Mouse (Mus musculus) bone marrow, adult 2 months (tissue): Measurements from ENCODE around the gene Robo1. TPM values are rescaled to one million over a fixed set of nuclear protein-coding genes. Genes with fewer than 3 reads are reported as not detected.

Experiments used
- H3K27ac ChIP-seq: fragments of 200-500 bp; 2 replicates; pipeline ENCODE4 v1.5.1; 2012; ENCODE audit warnings: low read depth, mild to moderate bottlenecking, control low read depth, inconsistent platforms, low read length; ENCODE audit not compliant: control insufficient read depth, poor library complexity, insufficient read depth
- H3K4me1 ChIP-seq: fragments of 200-500 bp; 2 replicates; pipeline ENCODE4 v1.6.1; 2011; ENCODE audit warnings: low read length; ENCODE audit not compliant: control insufficient read depth, insufficient read depth
- H3K4me3 ChIP-seq: fragments of 200-500 bp; replicated peaks from 2 replicates; pipeline ENCODE3; 2011; ENCODE audit warnings: mild to moderate bottlenecking, low read depth, low read length, control low read depth; ENCODE audit not compliant: control insufficient read depth
- CTCF ChIP-seq: fragments of 200-500 bp; IDR thresholded peaks from 2 replicates; pipeline ENCODE4 v1.5.1; 2011; ENCODE audit warnings: low read length, control low read depth; ENCODE audit not compliant: control insufficient read depth, insufficient read depth
- POLR2A ChIP-seq: fragments of 200-500 bp; IDR thresholded peaks from 2 replicates; pipeline ENCODE4 v1.6.1; 2011; ENCODE audit warnings: low read depth, mild to moderate bottlenecking, control low read depth, low read length, borderline replicate concordance; ENCODE audit not compliant: control insufficient read depth
- WGBS: fragments of 180-500 bp; shearing (Covaris S2); methylation state at CpG from one replicate; pipeline ENCODE4 v1.1.7; 2018; 5-methylcytosine and 5-hydroxymethylcytosine counted together
- polyA plus RNA-seq: library from polyadenylated mRNA; stranded (reverse); fragments of >200 nt; gene quantifications from 2 replicates; pipeline ENCODE4 v1.2.4, GENCODE M21; 2011; ENCODE audit warnings: low replicate concordance; ENCODE audit not compliant: missing spikeins, insufficient read depth, insufficient read length

Gene Robo1
- 3.8 and 9.0 TPM in 2 replicates for polyA plus RNA-seq

DNA sequence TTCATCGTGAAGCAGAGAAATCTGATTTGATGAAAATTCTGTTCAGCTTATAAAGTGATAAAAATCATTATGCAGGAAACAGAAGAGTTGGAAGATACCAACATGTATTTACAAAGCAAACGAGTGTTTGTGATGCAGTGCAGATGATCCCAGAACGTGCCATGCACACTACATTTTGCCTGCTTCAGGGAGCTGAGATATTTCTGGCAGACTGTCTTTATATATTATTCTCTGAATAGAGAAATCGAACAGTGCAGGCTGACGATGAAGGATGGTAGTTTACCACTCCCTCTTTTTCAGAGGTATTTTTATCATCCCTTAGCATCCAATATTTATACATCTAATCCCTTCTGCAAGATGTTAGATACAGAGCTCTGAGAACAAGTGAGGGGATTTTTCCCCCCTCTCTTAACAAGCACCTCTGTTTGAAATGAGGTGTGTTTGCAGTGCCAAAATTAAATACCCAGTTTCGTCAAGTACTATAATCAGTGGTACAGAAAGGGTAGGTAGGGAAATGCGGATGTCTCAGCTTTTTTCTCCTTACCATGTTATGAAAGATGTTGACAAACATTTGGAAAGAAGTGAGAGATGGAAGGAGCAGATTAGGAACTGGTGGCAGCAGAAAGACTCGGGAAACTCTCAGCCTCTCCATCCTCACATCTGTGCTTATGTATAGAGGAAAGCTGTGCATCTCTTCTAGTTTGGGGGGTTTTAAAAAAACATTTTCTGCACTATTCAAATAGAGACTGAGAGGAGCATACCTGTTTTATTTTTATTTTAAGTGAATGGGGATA lies at the start of gene Robo1:
TSS of gene Robo1 (plus strand) at position 770 of the 794 bp plus-strand sequence.
- no peak within 1 kb of the TSS for H3K27ac ChIP-seq
- WGBS: 70% methylated on average over 8 of the region's 8 CpGs
- H3K4me3 ChIP-seq: no peak within 1 kb of the TSS
- TF ChIP-seq POLR2A: no peak
- no peak for TF ChIP-seq CTCF
- H3K4me1 ChIP-seq: no peaks in the 10 kb centered on the region

GRCm38 (mm10) chr16:72267839-72268238 lies 40.3 kb upstream of the Robo1 start:
- 75% methylated on average over 10 of the region's 10 CpGs for WGBS
- no peak overlapping the region for H3K4me3 ChIP-seq
- TF ChIP-seq POLR2A: no peak
- TF ChIP-seq CTCF: no peak
- no peak overlapping the region for H3K27ac ChIP-seq
- H3K4me1 ChIP-seq: no peaks in the 10 kb centered on the region

DNA sequence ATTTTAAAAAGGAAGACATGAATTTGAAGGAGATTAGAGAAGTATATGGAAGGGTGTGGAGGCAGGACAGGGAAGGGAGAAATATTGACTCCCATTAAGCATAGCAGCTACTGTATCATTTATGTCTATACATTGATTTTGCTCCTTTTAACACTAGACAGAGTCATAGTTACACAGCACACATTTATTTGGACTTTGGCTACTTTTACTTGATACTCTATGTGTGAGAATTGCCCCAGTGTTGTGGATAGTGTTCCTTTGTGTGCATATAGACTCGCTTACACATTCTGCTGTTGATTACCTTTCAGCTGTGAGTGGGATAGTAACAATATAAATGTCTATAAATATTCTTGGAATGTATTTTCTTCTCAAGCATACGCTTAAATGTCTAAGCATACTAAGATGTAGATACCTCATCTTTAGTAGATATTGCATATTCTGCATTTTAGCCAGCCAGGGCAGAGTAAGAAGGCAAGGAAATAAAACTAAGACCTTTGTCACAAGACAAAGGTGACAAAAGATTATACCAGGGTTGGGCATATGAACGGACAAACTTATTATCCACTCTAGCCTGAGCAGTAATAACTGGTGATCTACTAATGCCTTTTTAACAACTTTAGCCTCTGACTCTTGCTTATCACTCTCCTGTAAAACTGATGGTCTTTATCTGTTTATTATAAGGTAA lies 31.6 kb upstream of the Robo1 start:
- no peak overlapping the region for H3K4me3 ChIP-seq
- 74% methylated on average over 3 of the region's 3 CpGs for WGBS
- TF ChIP-seq CTCF: no peak
- TF ChIP-seq POLR2A: no peak
- H3K4me1 ChIP-seq: no peaks in the 10 kb centered on the region
- no peak overlapping the region for H3K27ac ChIP-seq

DNA sequence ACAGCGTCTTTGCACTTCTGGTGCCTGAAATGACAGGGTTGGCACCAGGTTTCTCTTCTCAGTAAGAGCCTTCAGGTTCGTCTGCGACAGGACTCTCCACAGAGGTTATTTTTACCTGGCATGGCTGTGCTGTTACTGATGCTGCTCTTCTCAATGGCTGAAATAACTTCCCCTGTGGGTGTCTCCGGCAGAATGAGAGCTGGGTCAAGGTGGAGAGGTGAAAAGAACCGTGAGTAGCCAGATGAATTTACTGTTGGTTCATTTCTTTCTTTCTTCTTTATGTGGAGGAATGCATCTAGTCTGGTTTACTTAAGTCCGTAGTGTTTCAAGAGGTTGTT lies 194 bp downstream of the Robo1 start:
- 71% methylated on average over 6 of the region's 6 CpGs for WGBS
- no peak for TF ChIP-seq POLR2A
- no peak for TF ChIP-seq CTCF
- Histone ChIP-seq H3K4me1 (no peaks in the 10 kb centered on the region), H3K4me3 (no peak overlapping the region), H3K27ac (no peak overlapping the region)

DNA sequence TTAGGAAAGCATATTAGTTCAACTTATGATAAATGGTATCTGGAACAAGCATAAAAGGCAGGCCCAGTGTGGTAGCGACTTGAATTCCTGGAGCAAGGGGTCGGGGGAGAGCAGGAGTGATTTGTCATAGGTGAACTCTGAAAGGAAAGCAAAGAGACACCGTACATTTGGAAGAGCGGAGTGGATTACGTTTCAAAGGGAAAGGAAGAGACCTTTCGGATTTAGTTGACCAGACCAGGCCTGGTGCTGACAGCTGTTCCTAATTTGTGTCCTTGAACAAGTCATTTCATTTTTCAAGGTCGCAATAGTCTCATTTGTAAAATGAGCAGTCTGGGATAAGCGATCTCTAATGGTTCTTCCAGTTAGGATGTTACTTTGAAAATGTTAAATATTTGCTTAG lies 19.2 kb downstream of the Robo1 start:
- H3K27ac ChIP-seq: no peak overlapping the region
- WGBS: 80% methylated on average over 8 of the region's 8 CpGs
- no peak for TF ChIP-seq CTCF
- TF ChIP-seq POLR2A: no peak
- H3K4me1 ChIP-seq: no peaks in the 10 kb centered on the region
- no peak overlapping the region for H3K4me3 ChIP-seq

DNA sequence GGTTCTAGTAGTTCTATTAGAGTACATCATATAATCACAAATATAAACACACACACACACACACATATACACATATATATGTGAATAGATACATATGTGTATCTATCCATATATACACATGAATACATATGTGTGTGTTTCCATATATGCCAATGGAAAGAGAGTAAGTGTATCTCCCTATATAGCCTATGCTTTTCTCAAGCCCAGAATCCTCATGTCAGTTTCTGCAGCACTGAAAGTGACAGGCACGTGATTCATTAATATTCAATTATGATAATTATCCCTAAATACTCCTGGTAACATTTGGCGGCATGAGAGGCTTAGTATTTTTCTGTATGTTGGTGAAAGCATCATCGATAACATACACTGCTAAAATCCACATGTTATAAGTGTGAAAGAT lies 20.5 kb downstream of the Robo1 start:
- H3K4me3 ChIP-seq: no peak overlapping the region
- no peaks in the 10 kb centered on the region for H3K4me1 ChIP-seq
- WGBS: 76% methylated on average over 3 of the region's 3 CpGs
- no peak overlapping the region for H3K27ac ChIP-seq
- TF ChIP-seq CTCF (no peak), POLR2A (no peak)

- WGBS: 80% methylated on average over 1 of the region's 1 CpGs
- Histone ChIP-seq H3K4me1 (no peaks in the 10 kb centered on the region), H3K27ac (no peak overlapping the region), H3K4me3 (no peak overlapping the region)
- TF ChIP-seq POLR2A: no peak
- no peak for TF ChIP-seq CTCF
Measured at GRCm38 (mm10) chr16:72337757-72338156, 29.7 kb downstream of the Robo1 start.

DNA sequence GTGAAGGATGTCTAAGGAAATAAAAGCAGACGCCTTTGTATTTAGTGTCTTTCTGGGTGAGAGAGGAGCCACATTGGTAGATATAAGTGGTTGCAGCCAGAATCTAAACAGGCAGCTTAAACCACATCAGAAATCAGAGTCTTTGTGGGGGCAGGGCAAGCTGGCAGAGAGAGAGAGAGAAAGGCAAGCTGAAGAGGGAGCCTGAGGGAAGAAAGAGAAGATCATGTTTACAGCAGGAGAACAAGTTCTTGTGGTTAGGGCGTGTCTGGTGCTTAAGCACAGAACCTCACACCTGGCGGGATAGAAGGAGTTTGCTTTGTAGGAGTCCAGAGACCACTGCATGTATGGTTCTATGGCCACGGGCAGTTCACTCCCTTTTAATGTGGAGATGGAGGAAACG lies 42.3 kb downstream of the Robo1 start:
- H3K27ac ChIP-seq: no peak overlapping the region
- no peaks in the 10 kb centered on the region for H3K4me1 ChIP-seq
- WGBS: 66% methylated on average over 5 of the region's 5 CpGs
- TF ChIP-seq CTCF: no peak
- TF ChIP-seq POLR2A: no peak
- H3K4me3 ChIP-seq: no peak overlapping the region
